Mouse (Mus musculus): Measurements from ENCODE around the gene Rph3a. TPM values are rescaled to one million over a fixed set of nuclear protein-coding genes. Genes with fewer than 3 reads are reported as not detected.
"Not testable (repeated sequence)": the region's sequence is repeated elsewhere in the genome, so short reads cannot be mapped to it uniquely, and the experiment has no call there.

The Rph3a gene
- polyA plus RNA-seq, 1 experiment from 2014 or later, result 0.19 TPM

DNA sequence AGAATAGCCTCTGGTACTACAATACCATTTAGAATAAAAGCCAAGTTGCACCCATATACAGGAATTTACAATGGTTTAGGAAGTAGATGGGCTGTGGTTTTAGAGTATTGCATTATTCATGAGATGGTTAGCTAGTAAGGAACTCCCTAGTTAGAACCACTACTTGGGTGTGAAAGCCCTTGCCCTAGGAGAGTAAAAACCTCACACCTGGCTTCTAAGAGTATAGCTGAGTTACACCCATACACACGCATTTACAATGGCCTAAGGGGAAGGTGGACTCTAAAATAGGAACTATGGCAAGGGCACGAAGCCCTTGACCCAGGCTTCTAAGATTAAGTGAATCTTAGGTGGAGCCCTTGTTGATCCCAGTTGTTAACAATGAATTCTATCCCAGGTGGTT, 115.2 kb downstream of the Rph3a start:
- H3K27ac ChIP-seq (ENCODE audit: low read depth); H3K9ac ChIP-seq (ENCODE audit: low read length); H3K4me3 ChIP-seq (ENCODE audit: low read depth, low read length); H3K36me3 ChIP-seq (ENCODE audit: control insufficient read depth, insufficient read depth, low read length); H3K4me2 ChIP-seq (ENCODE audit: low read length); H3K4me1 ChIP-seq (replicated peaks; ENCODE audit: control insufficient read depth, insufficient read depth, low read length); H3K9me3 ChIP-seq (ENCODE audit: control insufficient read depth, low read length); ATAC-seq (replicated peaks; ENCODE audit: low FRiP score, low TSS enrichment, low read depth); H3K27me3 ChIP-seq (replicated peaks; ENCODE audit: control insufficient read depth, insufficient read depth, low read length); DNase-seq (ENCODE audit: low spot score): not testable (repeated sequence)
- WGBS, result 74% methylated on average over 2 of the region's 2 CpGs

DNA sequence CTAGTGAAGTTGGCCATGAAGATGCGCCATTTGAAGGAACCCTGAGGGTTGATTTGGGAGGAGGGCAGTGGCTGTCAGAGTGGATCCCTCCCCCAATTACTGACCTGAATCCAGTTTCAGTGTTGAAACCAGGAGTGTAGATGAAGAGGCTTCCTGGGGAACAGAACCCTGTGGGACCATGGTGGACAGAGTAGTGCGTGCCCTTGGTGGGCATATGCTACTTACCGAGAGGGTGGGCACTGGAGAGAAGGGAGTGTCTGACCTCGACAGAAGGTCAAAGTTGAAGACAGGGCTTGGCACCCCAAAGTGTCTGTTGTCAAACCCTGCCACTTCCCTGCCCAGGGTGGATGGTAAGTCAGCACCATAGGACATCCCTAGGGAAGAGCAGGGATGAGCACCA, 116.0 kb downstream of the Rph3a start:
- WGBS, result 89% methylated on average over 4 of the region's 4 CpGs
- not testable (repeated sequence) for H3K36me3 ChIP-seq (ENCODE audit: control insufficient read depth, insufficient read depth, low read length); H3K27ac ChIP-seq (ENCODE audit: low read depth); H3K4me1 ChIP-seq (replicated peaks; ENCODE audit: control insufficient read depth, insufficient read depth, low read length); H3K4me3 ChIP-seq (ENCODE audit: low read depth, low read length); ATAC-seq (replicated peaks; ENCODE audit: low FRiP score, low TSS enrichment, low read depth); H3K4me2 ChIP-seq (ENCODE audit: low read length); H3K27me3 ChIP-seq (replicated peaks; ENCODE audit: control insufficient read depth, insufficient read depth, low read length); H3K9ac ChIP-seq (ENCODE audit: low read length); H3K9me3 ChIP-seq (ENCODE audit: control insufficient read depth, low read length)
- peak; percentile 16 for DNase-seq (ENCODE audit: low spot score)

DNA sequence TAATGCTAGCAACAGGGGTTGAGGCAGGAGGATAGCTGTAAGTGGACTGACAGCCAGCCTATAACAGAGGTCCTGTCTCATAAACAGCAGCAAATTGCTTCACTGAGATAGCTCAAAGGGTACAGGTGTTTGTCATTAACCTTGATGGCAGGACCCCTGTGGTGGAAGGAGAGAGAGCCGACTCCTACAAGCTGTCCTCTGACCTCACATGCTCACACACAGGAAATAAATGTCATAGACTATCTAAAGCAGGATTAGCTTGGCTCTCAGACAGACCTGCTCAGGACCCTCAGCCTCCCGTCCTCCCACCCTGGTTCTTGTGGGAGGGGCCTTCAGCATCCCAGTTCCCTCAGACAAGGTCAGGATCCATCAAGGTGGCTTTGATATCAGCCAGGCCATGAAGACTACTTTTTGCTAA, 117.6 kb downstream of the Rph3a start:
- no peak for ATAC-seq (replicated peaks; ENCODE audit: low FRiP score, low TSS enrichment, low read depth)
- H3K36me3 ChIP-seq (ENCODE audit: control insufficient read depth, insufficient read depth, low read length), result no peaks in the 10 kb centered on the region
- H3K4me2 ChIP-seq (ENCODE audit: low read length), result no peak overlapping the region
- no peaks in the 10 kb centered on the region for H3K27me3 ChIP-seq (replicated peaks; ENCODE audit: control insufficient read depth, insufficient read depth, low read length)
- DNase-seq (ENCODE audit: low spot score), result peak; percentile 29
- WGBS, result 59% methylated on average over 2 of the region's 2 CpGs
- H3K9ac ChIP-seq (ENCODE audit: low read length), result no peak overlapping the region
- no peaks in the 10 kb centered on the region for H3K4me1 ChIP-seq (replicated peaks; ENCODE audit: control insufficient read depth, insufficient read depth, low read length)
- H3K9me3 ChIP-seq (ENCODE audit: control insufficient read depth, low read length), result no peaks in the 10 kb centered on the region
- no peak overlapping the region for H3K4me3 ChIP-seq (ENCODE audit: low read depth, low read length)
- no peak overlapping the region for H3K27ac ChIP-seq (ENCODE audit: low read depth)

DNA sequence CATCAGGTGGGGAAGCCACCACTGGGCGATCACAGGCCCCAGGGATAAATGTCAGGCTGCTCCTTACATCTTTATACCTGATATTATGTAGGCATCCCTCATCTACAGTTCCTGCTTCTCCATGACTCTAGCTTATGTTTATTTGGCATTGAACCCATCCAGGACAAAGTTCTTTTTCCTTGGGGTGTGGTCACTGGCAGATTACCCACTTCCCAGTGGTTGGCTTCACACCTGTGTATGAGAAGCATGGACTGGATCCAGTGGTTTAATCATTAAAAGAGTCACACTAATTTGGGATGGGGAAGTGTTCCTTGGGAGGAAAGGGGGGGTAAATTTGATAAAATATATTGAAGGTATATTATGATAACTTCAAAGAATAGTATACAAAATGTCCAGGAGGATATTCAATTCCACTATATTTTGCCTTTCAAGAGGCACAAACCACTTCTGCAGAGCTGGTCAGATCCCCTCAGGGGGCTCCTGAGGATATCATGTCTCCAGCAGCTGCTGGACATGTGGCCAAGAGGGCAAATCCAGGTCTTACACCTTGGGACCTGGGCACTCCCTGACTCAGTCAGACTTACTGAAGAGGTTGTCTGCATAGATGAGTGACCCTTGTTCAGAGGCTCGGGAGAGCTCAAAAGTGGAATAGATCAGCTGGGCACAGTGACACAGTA, 118.2 kb downstream of the Rph3a start:
- WGBS, result 82% methylated on average over 2 of the region's 2 CpGs
- not testable (repeated sequence) for H3K9me3 ChIP-seq (ENCODE audit: control insufficient read depth, low read length); H3K27ac ChIP-seq (ENCODE audit: low read depth); ATAC-seq (replicated peaks; ENCODE audit: low FRiP score, low TSS enrichment, low read depth); H3K4me1 ChIP-seq (replicated peaks; ENCODE audit: control insufficient read depth, insufficient read depth, low read length); H3K36me3 ChIP-seq (ENCODE audit: control insufficient read depth, insufficient read depth, low read length); H3K27me3 ChIP-seq (replicated peaks; ENCODE audit: control insufficient read depth, insufficient read depth, low read length); H3K4me3 ChIP-seq (ENCODE audit: low read depth, low read length); H3K4me2 ChIP-seq (ENCODE audit: low read length); H3K9ac ChIP-seq (ENCODE audit: low read length)
- DNase-seq (ENCODE audit: low spot score), result peak; percentile 27

DNA sequence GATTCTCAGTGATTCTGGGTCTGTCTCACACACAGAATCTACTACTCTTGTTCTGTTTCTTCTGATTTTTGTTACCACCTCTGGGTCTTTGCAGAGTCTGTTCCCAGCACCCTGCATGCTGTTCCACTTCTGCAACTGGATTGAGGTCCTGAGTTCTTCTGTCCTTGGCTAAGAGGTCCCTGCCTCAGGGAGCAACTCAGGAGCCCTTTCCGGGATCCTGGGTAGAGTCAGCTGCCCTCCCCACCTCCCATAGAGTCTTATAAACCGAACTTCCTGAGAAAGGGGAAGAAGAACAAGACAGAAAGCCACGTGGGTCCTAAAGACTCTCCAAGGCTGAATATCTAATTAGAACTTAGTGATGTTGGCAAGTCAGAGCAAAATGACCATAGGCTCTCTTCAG, 118.9 kb downstream of the Rph3a start:
- no peak for ATAC-seq (replicated peaks; ENCODE audit: low FRiP score, low TSS enrichment, low read depth)

More for the DNA sequence above, 118.9 kb downstream of the Rph3a start:
- no peaks in the 10 kb centered on the region for H3K27me3 ChIP-seq (replicated peaks; ENCODE audit: control insufficient read depth, insufficient read depth, low read length)
- H3K27ac ChIP-seq (ENCODE audit: low read depth), result no peak overlapping the region
- no peak overlapping the region for H3K9ac ChIP-seq (ENCODE audit: low read length)
- no peaks in the 10 kb centered on the region for H3K36me3 ChIP-seq (ENCODE audit: control insufficient read depth, insufficient read depth, low read length)
- H3K9me3 ChIP-seq (ENCODE audit: control insufficient read depth, low read length), result no peaks in the 10 kb centered on the region
- H3K4me2 ChIP-seq (ENCODE audit: low read length), result no peak overlapping the region
- no peaks in the 10 kb centered on the region for H3K4me1 ChIP-seq (replicated peaks; ENCODE audit: control insufficient read depth, insufficient read depth, low read length)
- no peak overlapping the region for H3K4me3 ChIP-seq (ENCODE audit: low read depth, low read length)
- DNase-seq (ENCODE audit: low spot score), result peak; percentile 35
- 46% methylated on average over 3 of the region's 3 CpGs for WGBS

Other genes starting within 250 kb of the Rph3a start
- 0.49 and 0.60 TPM in 2 replicates for gene Oas3, start 232.4 kb downstream of the Rph3a start, polyA plus RNA-seq (2014; fragmentation: Nextera tagmentation; extraction: Ambion mirVana)
- gene Oas1e, start 214.6 kb downstream of the Rph3a start, polyA plus RNA-seq (2014; fragmentation: Nextera tagmentation; extraction: Ambion mirVana), result not detected in 2 replicates
- 0.70 and 0.79 TPM in 2 replicates for gene Oas1c, start 197.6 kb downstream of the Rph3a start, polyA plus RNA-seq (2014; fragmentation: Nextera tagmentation; extraction: Ambion mirVana)
- not detected in 2 replicates for gene Oas1f, start 162.7 kb downstream of the Rph3a start, polyA plus RNA-seq (2014; fragmentation: Nextera tagmentation; extraction: Ambion mirVana)
- not detected in 2 replicates for gene Oas1h, start 148.7 kb downstream of the Rph3a start, polyA plus RNA-seq (2014; fragmentation: Nextera tagmentation; extraction: Ambion mirVana)
- 1.2 TPM in 2 replicates for gene Oas1g, start 122.5 kb downstream of the Rph3a start, polyA plus RNA-seq (2014; fragmentation: Nextera tagmentation; extraction: Ambion mirVana)
- gene Oas1a, start 102.6 kb downstream of the Rph3a start, polyA plus RNA-seq (2014; fragmentation: Nextera tagmentation; extraction: Ambion mirVana), result 6.0 and 6.6 TPM in 2 replicates
- gene Oas1d, start 95.6 kb downstream of the Rph3a start, polyA plus RNA-seq (2014; fragmentation: Nextera tagmentation; extraction: Ambion mirVana), result 0.11 TPM in 1 of 2 replicates, not detected in the other
- gene Ptpn11, start 181.3 kb upstream of the Rph3a start, polyA plus RNA-seq (2014; fragmentation: Nextera tagmentation; extraction: Ambion mirVana), result 23.2 and 24.3 TPM in 2 replicates
- 766 and 768 TPM in 2 replicates for gene Rpl6, start 194.4 kb upstream of the Rph3a start, polyA plus RNA-seq (2014; fragmentation: Nextera tagmentation; extraction: Ambion mirVana)
- 8.0 and 8.1 TPM in 2 replicates for gene Hectd4, start 210.1 kb upstream of the Rph3a start, polyA plus RNA-seq (2014; fragmentation: Nextera tagmentation; extraction: Ambion mirVana)

All from intestine, embryonic 14.5 days (tissue).